Mouse (Mus musculus): ENCODE results near the gene Slc44a2.
"Not testable (repeated sequence)": the region's sequence is repeated elsewhere in the genome, so short reads cannot be mapped to it uniquely, and the experiment has no call there.

The Slc44a2 gene

DNA sequence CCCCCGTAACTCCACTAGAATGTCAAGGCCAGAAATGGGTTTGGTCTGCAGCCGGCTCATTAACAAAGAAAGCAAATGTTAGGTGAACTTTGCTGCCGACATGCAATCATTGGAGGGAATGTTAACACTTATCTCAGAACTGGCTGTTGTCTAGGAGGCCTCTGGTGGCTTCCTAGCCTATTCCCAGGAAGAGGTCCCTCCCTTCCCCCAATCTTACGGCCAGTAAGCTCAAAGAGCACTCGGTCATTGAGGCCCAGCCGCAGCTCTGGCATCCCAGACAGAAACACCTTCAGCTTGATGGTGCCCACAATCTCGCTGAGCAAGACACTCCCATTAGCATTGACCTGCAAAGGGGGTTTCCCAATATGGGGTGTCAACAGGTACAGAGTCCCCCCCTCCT is 15.4 kb upstream of the Slc44a2 start:
- DNase-seq (ENCODE audit: low spot score), result no peak

DNA sequence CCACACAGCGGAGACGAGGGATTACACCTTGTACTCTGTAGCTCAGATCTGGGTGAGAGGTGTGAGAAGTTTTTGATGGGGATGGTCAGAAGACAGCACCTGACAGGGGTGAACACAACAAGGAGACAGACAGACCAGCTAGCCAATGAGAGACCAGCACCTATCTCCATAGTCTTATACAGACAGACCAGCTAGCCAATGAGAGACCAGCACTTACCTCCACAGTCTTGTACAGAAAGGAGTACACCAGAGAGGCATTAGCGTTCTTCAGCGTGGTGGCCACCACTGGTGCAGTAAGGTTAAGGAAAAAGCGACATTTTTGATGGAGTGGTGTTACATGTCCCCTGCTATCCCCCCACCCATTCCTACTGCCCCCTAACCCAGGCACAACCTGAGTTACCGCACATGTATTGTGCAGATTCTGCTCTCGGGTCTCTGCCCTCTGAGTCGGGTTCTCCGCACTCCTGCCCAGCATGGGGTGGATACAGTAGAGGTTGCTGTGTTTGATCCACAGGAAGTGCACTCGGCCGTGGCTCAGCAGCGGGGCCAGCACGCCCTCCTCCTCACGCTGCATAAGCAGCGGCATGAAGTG is 11.3 kb upstream of the Slc44a2 start:
- DNase-seq (ENCODE audit: low spot score), result no peak

DNA sequence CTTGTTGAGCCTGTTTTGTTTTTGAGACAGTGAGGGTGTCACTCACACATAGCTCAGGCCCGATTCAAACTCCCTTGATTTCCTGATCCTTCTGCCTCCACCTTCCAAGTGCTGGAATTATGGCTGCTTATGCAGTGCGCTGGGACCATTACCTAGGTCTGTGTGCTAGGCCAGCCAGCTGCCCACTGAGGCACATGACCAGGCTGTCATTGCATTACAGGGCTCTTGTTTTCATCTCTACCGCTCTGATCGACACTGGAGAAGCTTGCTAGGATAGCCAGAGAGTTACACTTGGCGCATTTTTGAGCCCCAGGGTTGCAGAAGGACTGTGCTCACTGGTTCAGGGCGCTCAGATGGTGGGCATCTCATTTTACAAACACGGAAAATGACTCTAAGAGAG is 8.8 kb upstream of the Slc44a2 start:
- DNase-seq (ENCODE audit: low spot score), result no peak

DNA sequence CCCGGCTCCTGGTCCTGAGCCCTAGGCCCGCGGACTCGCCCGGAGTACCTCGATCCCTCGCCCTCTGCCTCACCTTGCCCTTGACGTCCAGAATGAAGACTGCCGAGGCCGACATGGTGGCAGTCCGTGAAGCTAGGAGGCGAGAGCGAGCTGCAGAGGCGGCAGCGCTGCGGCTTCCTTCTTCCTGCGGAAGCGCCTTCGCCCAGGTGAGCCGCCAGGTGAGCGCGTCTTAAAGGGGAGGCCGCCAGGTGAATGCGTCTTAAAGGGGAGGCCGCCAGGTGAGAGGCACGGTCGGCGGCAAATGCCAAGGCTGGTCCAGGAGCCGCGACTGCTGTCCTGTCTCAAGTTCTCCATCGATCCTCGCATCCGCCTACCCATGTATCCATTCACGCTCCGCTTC is 8.4 kb upstream of the Slc44a2 start, which contains the start of gene Ap1m2:
Ap1m2 (minus strand) TSS at position 204 of the 400 bp plus-strand sequence.
- DNase-seq (ENCODE audit: low spot score), result peak; percentile 45

DNA sequence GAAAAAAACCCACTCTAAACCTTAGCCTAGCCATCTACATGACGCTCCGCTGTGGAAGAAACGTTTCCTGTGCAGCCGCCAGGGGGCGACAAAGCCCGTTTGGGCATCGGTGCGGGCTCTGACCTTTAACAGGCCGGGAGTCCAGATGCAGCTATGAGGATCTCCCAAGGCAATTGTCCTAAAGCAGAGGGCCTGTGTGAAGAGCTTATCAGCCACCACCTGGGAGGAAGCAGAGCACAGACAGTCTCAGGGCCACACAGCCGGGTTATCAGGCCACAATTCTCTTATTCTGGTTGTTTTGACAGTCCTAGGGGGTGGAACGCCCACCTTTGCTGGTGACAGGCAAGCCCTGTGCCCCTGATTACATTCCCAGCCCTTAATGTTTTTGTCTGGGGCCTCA is 7.1 kb upstream of the Slc44a2 start:
- peak; percentile 90 for DNase-seq (ENCODE audit: low spot score)

DNA sequence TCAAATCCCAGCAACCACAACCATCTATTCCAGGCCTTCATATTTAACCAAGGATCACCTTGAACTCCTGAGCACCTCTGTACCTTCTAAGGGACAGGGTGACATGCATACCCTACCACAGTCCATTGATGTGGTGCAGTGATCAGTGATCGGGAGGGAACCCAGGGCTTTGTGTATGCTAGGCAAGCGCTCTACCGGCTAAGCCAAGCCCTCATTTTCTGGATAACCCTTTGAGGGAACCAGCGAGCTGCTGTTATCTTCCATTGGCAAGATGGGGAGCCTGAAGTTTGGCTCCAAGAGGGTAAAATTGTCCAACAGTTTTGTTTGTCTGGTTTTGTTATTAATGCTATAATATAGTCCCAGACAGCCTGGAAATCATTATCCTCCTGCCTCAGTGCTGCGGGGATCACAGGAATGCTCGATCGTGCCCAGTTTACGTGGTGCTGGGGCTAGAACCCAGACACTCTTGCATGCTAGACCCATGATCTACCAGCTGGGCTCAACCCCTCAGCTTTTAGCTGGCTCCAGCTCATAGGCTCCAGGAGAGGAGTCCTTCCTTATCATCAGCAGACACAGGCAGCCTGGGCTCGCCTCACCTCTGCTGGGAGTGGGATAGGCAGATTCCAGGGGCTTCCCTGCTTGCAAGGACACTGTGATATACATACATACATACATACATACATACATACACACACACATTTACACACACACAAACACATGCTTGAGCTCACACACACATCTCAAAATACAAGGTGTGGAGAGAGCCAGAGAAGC is 5.9 kb upstream of the Slc44a2 start:
- DNase-seq (ENCODE audit: low spot score), result no peak

DNA sequence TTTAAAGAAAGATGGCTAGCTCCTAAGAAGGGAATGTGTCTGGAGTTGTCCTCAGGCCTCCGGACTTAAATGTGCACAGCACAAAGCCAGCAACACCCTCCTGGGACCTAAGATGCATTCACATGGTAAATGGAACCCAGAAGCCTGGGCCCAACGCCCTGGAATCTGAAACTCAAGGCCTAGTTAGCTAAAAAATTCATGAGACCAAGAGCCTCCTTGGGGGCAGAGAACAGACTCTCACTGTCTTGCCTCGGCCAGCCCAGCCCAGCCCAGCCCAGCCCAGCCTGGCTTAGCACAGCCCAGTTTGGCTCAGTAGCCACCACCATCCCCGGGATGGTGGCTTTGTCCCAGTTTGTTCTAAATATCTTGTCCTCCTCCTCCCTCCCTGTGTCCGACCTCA is 5.1 kb upstream of the Slc44a2 start:
- DNase-seq (ENCODE audit: low spot score), result no peak

DNA sequence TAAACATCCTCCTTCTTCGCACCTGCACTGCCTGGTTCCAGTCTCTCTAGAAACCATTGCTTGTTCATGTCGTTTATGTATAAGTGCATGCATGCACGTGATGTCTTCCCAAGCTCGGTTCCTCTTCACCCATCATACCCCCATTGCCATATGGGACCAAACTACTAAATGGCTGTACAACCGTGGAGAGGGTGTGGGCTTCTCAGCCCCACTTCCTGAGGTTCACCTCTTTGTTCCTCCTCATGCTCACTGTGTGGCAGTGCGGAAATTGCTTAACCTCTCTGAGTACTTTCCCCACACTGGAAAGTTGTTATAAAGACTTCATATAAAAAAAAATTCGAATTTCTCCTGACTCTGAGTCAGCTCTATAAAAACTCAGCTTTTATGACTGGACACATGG is 3.8 kb upstream of the Slc44a2 start:
- DNase-seq (ENCODE audit: low spot score), result no peak

DNA sequence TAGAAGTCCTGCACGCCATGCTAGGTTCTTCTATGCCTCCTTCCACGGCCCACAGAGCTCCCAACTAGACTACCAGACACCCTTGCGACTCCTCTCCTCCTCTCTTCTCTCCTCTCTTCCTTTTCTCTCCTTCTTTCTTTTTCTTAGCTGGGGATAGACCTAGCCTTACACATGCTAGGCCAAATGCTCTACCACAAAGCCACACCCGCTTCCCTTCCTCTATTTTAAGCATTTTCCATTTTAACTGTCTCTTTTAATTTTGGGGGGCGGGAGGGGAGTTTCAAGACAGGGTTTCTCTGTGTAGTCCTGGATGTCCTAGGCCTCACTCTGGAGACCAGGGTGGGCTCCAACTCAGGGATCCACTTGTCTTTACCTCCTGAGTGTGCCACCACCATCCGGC is 1.7 kb upstream of the Slc44a2 start:
- DNase-seq (ENCODE audit: low spot score), result no peak

DNA sequence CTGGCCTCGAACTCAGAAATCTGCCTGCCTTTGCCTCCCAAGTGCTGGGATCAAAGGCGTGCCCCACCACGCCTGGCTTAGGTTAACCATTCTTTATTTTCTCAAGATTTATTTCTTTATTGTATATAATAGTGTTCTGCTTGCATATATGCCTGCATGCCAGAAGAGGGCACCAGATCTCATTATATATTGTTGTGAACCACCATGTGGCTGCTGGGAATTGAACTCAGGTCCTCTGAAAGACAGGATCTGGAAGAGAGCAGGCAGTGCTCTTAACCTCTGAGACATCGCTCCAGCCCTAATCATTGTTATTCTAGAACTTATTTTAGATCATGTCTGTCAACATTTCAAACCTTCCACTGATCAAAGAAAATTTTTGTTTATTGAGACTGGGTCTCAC is 995 bp upstream of the Slc44a2 start:
- no peak for DNase-seq (ENCODE audit: low spot score)

DNA sequence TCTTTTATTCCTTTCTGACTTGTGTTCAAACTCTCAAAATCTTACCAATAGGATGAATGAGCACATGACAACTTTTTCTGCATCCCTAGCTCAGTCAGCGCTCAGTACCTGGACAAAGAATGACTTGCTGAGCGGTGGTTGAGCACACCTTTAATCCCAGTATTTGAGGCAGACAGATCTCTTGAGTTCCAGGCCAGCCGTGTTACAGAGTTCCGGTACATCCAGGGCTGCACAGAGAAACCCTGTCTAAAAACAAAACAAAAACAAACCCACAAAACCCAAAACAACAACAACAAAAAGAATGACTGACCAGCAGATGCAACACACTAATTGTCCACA is 249 bp upstream of the Slc44a2 start:
- DNase-seq (ENCODE audit: low spot score), result no peak

DNA sequence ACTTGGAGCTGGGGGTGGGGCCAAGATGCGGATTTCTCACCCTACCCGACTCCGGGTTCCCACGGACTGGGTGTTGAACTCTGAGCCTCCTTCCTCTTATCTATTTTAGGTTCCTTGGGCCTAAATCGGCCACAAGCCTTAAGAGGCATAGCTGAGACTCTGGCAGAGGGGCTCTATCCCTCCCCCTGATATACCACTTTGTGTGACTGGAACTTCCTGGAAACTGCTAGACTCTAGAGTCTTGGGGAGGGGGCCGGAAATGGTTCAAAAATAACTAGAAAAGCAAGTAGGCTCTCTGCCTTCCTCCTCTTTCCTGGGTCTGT is 976 bp downstream of the Slc44a2 start:
- peak; percentile 13 for DNase-seq (ENCODE audit: low spot score)

DNA sequence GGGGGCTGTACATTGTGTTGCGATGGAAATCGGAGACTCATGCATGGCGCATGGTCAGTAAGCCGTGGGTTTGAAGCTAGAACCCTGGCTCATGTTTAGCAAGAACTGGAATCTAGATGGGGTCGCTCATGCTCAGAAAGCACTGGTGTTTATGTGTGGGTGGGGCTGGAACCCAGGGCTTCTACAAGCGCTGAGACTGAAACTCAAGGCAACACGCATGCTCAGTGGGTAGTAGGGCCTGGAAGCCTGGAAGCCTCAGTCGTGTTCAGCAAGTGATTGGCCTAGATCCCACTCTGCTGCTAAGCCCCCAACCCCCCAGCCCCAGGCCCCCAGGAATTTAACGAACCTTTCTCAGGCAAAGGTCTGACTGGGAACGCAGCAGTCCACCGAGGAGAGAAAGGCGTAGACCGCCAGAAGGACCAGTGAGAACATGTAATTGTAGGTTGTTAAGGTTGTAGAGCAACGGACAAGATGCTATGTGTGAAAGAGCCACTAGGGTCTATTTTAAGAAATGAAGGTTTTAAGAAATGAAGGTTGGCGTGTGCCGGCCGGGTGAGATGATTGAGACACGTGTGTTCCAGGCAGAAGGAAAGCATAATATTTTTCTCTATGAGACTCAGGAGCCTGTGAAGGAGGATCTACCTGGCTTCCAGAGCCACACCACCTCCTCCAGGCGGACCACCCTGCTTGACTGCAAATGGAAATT is 1.9 kb downstream of the Slc44a2 start:
- no peak for DNase-seq (ENCODE audit: low spot score)

DNA sequence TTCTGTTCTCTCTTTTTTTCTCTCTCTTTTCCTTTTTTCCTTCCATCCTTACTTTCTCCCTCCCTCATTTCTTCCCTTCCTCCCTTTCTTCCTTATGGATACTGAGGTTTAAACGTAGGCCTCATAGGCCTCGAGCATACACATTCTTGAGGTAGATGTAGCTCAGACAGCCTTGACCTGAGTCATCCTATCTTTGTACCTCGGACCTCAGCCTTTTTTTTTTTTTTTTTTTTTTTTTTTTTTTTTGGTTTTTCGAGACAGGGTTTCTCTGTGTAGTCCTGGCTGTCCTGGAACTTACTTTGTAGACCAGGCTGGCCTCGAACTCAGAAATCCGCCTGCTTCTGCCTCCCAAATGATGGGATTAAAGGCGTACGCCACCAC is 2.4 kb downstream of the Slc44a2 start:
- DNase-seq (ENCODE audit: low spot score), result not testable (repeated sequence)

DNA sequence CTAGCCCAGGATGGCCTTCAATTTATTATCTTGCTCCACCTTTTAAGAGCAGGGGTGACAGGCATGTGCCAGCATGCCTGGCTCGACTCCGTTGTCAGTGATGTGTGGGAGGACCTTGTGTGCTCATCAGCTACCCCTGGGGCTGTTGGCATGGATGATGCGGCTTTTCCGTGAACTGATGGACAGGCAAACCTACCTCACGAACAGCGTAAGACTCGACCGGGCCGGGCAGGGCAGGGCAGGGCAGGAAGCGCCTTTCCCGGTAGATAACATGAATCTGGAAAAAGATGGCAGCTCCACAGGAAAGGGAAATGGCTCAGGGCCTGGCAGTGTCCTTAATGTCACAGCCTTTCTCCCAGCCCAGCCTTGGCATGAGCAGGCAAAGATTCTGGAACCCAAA is 3.8 kb downstream of the Slc44a2 start:
- no peak for DNase-seq (ENCODE audit: low spot score)

DNA sequence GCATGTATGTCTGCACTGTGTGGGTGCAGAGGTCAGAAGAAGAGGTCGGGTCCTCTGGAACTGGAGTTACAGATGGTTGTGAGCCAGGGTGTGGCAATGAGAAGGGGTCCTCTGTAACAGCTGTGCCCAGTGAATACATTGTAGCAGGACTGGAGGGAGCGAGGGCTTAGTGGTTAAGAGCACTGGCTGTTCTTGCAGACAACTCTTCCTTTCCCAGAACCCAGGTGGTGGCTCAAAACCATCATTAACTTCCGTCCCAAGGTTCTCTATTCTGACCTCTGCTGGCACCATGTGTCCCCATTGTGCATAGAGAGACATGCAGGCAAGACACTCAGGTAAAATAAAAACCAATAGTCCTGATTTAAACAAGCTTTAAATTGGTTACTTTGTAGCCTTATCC is 7.1 kb downstream of the Slc44a2 start:
- no peak for DNase-seq (ENCODE audit: low spot score)

DNA sequence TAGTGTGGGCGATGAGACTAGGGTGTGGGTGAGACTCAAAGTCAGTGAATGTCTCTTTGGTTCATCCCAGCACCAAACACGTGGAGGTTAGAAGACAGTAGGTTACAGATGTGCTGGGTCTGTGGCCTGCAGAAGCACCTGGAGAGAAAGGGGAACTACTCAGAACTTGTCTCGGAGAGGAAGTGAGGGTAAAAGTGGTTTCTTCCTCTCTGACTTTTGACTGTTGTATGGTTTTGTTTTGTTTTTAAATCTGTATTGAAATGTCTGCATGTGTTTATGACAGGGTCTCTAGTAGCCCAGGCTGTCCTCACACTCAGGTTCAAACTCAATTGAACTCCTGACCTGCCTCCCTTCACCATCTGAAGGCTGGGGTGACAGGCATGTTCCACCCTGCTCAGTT is 7.5 kb downstream of the Slc44a2 start:
- DNase-seq (ENCODE audit: low spot score), result no peak

DNA sequence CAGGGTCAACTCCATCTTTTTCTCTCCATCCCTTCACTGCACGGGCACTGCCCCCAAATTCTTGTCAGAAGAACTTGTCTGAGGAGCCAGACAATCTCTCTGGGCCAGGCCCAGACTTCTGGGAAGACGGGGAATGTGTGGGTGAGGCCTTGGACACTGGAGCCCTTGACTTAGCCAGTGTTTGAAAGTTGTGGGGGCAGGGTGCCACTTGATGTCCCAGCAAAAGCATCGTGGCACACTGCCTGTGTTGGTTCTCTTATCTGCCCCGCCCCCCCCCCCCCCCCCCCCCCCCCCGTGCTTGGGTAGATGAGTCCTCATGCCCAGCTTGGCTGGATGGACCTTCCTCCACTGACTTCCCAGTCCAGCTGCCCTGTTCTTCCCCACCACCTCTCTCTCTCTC is 8.5 kb downstream of the Slc44a2 start:
- no peak for DNase-seq (ENCODE audit: low spot score)

DNA sequence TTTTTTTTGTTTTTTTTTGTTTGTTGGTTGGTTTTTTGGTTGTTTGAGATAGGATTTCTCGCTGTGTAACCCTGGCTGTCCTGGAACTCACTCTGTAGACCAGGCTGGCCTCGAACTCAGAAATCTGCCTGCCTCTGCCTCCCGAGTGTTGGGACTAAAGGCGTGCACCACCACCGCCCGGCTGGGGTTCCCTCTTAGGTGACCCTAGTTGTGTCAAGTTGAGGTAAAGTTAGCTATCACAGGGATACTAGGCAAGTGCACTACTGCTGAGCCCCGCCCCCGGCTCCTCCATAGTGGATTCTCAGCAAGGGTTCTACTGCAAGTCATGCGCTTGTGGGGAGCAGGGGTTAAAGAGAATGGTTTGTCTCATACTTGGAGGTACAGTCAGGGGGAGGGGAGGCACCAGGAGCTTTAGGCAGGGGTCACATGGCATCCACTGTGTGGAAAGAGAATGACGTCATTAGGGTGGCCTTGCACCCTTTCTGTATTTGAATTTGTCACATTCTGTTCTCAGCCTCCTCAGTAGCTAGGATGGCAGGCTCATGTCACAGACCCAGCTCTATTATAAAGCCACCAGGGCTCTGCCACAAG is 9.3 kb downstream of the Slc44a2 start:
- no peak for DNase-seq (ENCODE audit: low spot score)

DNA sequence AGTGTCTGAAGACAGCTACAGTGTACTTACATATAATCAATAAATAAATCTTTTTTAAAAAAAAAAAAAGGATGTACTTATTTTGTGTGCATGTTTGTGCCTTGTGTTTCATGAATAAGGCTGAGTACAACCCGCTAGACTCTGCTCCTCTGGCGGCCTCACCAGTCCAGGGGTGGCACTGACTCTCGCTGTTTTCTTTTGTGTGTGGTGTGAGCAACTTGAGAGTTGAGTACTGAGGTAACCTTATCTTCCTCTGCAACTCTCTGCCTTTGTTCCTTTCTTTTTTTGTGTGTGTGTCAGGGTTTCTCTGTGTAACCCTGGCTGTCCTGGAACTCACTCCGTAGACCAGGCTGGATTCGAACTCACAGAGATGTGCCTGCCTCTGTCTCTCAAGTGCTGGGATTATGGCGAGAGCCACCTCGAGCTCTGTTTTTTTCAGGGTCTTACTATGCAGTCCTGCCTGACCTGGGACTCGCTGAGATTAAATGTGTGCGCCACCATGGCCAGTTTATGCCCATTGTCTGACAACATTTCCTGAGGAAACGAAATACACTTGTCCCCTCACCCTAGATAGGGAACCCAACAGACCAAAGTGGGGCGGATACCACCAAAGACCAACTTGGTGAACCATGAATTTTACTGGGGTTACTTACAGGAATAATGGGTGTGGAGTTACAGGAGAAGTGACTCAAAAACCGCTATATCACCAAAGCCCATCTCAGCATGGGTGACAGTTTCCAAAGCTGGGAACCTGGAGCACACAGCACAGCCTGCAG is 11.1 kb downstream of the Slc44a2 start:
- DNase-seq (ENCODE audit: low spot score), result no peak

DNA sequence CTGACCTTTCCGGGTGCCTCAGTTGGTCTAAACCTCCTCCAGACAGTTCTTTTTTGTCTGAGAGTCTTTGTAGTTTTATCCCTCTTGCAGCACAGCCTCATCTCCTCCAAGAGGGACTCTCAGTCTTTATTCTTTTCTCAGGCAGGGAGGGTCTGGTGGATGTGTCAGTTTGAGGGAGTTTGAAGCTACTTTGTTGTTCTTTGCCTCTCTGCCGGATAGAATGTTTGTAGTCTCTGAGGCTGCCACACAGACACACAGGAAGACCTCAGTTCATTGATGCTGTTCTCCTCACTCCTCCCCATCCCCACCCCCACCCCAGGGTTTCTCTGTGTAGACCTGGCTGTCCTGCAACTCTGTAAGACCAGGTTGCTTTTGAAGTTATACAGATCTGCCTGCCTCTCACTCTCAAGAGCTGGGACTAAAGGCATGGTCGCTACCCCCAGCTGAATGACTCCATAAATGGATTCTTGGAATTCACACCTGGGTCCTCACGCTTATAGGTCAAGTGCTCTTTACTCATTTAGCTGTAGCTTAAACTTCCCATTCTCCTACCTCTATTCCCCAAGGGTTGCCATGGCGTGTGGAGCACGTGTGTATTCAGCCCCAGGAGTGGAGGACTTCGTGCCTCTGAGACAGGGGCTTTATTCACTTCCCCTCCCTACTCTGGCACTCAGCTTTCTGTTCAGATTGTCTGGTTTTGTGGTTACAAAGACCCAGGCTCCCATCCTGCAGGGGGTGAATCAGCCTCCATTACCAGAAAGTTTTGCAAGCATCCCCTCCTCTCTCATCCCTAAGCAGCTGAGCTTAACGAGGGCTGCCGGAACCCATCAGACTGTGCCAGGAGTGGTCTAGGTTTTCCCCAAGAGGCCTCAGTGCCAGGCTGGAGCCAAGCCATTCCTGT is 11.9 kb downstream of the Slc44a2 start:
- DNase-seq (ENCODE audit: low spot score), result no peak

All from embryo, embryonic 10 days (tissue).